Mouse (Mus musculus): ENCODE results near the gene Kcne1l. TPM values are rescaled to one million over a fixed set of nuclear protein-coding genes. Genes with fewer than 3 reads are reported as not detected.

Gene Kcne1l
- total RNA-seq (2021) = 100 to 1,000 TPM; 189 to 219 TPM
- long read RNA-seq, experiment 1, transcript Kcne1l-201 (1 exons, 1,543 nt) = major isoform, 230 of 230 reads
- long read RNA-seq, experiment 1, partial matches to known transcripts = 0 of 230 reads
- long read RNA-seq, experiment 1, other reads (novel, unspliced or antisense) = 0 of 230 reads
- long read RNA-seq, experiment 2, transcript Kcne1l-201 (1 exons, 1,543 nt) = major isoform, 274 of 274 reads
- long read RNA-seq, experiment 2, partial matches to known transcripts = 0 of 274 reads
- long read RNA-seq, experiment 2, other reads (novel, unspliced or antisense) = 0 of 274 reads

DNA sequence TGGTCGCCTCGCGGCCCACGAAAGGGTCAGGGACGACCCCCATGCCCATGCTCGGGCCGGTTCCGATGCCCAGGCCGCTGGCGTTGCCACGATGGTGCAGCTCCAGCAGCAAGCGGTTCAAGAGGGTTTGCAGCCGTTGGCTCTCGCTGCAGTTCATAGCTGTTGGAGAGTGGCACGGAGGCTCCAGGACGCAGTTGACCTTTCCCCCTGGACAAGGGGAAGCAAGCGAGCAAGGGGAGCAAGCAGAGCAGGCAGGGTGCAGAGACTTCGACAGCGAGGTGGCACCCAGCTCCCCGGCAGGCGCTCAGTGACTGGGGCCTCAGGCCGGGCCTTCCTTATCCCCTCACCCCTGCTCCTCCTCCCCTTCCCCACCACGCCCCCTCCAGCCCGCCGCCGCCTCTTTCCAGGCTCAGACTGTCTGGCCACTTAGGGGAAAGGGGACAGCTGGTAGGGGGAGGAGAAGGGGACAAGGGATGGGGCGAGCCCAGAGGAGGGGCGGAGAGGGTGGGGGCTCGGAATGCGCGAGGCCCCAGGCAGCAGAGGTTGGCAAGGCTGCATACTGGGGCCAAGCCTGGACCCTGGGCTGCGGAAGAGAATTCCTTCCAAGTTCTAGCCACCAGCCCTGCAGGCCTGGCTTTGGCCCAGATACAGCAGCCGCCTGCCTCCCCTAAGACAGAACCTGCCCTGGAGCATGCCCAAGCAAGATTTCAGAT is at the start of gene Kcne1l:
Gene Kcne1l, minus strand, starts transcription at position 426 of the 713 bp plus-strand sequence.
- DNase-seq = peak; percentile 9

DNA sequence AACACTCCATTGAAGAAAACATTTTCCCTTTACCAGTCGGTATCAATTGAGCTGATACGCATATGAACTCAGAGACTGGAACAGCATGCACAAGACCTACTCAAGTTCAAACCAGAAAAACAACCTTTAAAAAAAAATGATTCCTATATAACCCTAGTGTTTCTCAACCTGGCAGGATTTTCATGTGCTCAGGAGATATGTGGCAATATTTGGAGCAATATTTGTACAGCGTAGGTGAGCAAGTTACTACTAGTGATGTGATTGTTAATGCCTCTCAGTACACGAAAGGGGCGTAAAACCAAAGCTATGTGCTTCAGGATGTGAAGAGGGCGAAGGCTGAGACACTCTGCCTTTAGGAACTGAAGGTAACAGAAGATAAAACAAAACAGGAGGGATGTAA is 30.1 kb upstream of the Kcne1l start:
- no peak for DNase-seq

DNA sequence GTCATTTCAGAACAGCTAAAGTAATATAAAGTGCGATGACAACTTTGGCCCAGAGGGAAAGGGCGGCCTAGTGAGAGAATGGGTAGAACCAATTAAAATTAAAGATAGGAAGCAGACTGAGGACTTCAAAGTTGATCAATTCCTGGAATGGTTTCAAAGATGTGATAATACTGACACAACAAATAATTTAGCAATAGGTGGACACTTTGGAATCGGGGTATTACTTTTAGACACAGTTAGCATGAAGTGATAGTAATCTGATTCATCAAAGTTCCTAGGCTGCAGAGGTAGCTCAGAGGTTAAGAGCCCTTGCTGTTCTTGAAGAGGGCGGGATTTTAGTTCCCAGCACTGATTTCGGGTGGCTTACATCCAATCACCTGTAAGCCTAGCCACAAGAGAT is 29.4 kb upstream of the Kcne1l start:
- DNase-seq = no peak

DNA sequence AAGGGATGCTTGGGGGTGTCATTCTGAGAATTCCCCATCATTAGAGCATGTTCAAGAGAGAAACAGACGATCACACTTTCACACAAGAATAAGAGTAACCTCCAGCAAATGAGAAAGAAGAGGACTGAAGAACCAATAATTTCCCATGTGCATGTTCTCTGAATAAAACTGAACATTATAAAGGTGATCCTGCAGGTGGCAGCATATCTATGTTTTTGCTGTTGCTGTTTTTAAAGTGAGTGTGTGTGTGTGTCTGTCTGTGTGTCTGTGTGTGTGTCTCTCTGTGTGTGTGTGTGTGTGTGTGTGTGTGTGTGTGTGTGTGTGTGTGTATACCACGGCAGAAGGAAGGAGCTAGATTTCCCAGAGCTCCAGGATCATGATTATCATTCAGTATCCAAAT is 19.7 kb upstream of the Kcne1l start:
- DNase-seq = no peak

DNA sequence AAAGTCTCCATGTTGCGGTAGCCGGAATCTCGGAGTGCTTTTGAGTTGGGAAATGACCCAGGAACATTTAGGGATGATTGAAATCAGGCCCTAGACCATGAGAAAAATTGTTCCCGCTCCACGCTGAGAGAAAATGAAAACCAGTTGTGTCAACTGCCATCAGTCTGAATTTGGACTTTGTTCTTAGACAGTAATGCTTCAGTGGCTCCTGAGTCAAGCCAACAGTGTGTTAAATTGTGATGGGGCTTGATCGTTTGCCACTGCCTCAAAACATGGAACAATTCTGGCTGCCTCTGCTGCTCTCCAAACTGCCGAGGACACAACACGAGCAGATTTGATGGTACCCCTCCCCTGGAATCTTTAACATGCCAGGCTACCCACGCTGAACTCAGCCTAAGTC is 10.0 kb upstream of the Kcne1l start:
- DNase-seq = no peak

DNA sequence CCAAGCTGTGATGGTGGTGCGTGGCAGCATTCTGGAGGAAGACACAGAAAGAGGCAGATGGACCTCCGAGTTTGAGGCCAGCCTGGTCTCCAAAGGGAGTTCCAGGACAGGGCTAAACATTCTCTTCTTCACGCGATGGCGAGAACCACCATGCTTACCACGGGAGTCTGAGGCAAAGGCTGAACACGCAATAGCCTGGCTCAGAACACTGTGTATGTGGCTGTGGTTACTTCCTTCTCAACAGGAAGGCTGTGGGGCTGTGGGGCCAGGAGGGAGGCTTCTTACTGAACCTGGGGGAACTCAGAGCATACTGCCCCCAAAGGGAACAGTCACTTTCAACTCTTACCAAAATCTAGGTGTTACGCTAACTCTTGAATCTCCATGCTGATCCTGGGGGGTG is 9.2 kb upstream of the Kcne1l start:
- no peak for DNase-seq

DNA sequence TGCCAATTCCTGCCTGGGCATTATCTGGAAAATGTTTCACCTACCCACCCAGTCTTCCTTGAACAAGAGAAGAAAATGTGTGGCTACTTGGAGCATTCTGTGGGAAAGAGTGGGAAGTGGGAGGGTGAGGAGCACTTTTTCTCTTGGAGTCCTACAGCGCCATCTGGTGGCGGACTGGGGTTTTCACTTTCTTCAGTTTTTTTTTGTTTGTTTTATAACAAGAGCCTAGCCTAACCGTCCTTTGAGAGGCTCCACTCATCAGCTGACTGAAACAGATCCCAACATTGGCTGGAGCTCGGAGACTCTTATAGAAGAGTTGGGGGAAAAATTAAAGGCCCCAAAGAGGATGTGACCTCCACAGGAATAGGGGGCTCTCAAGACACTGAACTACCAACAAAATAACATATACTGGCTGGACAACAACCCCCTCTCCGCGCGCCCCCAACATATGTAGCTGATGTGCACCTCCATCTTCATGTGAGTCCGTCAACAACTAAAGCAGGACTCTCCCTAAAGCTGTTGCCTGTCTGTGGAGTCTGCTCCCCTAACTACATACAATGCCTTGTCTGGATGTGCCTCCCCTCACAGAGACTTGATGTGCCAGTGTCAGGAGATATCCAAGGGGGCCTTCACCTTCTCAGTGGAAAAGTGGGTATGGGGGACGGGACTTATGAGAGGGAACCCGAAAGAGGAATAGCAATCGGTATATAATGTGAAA is 8.4 kb upstream of the Kcne1l start:
- DNase-seq = peak; percentile 65

DNA sequence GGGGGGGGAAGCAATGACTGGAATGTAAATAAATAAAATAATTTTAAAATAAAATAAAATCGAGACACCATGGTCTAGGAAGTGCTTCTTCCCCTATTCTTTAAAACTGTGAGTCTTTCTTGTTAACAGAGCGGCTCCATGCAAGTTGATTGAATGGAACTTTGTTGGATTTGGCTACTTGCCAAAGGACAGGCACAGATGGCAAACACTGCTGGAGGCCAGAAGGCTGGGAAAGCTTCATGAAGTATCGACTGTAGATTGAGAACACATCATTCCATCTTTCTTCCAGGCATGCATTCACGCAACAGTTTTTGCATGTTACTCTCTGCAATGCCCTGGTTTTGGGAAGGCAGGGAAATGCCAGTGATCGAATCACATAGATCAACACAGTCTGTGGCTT is 4.3 kb upstream of the Kcne1l start:
- no peak for DNase-seq

DNA sequence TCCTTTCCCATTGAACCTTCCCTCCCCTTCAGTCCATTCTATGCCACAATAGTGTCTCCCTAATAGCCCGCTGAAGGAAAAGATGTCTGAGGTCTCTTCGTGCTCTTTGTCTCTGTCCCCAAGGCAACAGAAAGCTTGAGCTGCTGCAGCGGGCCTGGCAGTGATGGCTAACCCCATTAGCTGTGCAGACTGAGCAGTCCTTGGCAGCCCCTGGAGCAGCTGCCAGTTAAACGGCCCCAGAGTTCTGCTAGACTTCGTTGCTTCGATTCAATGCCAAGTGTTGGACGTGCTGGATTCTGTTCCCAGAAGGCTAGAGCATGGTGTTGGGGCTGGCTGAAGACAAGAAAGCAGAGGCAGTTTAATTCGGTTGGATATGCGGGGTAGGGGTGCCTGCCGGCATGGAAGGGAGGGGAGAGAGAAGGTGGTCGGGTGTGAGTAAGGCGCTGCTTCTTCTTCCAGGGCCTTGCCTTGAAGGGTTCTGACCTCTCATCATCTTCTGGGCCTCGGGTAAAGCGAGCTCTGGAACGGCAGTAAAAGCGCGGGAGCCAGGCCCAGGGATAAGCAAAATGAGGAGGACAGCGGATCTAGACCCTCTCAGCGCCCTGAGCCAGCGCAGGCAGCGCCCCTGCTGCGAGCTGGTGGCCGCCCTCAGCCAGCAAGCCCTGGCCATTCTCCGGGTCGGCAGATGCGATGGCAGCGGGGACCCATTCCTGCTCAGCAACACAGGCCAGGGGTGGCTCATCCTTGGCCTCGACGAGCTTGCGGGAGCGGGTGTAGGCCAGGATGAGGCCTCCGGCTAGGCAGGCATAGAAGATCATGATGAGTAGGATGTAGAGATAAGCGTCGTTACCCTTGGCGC is 855 bp downstream of the Kcne1l start:
- peak; percentile 10 for DNase-seq

DNA sequence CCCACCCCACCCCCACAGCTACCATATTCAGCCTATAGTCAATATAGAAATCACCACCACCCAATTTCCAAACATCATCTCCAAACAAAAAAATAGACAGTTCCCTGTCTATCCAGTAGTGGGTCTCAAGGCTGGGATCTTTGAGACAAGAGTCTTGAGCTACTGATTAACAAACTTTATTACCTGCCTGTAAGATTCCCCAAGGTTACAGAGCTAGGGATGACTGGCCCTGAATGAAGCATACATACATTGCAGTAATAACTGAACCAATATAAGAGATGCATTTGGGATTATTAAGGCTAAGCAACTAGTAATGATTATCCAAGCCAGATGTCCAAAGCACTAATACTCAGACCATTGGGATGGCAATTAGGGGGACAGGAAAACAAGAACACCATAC is 1.5 kb downstream of the Kcne1l start:
- DNase-seq = no peak

DNA sequence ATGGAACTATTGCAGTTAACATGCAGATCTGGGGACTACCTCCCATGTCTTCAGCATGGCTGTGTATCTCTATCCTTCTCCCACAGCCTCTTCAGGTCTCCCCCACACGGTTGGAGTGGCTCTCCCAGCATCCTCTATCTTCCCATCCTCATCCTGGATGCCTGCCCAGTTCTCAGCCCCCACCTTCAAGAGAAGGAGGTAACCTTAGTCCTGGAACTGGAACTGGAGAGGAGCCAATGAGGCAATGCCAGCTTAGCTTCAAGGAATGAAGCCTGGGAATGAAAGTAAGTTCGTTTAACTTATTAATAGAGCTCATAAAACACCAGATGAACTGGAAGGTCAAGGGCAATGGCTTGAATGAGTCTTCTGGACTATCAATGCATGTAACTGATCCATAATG is 2.6 kb downstream of the Kcne1l start:
- DNase-seq = peak; percentile 24

DNA sequence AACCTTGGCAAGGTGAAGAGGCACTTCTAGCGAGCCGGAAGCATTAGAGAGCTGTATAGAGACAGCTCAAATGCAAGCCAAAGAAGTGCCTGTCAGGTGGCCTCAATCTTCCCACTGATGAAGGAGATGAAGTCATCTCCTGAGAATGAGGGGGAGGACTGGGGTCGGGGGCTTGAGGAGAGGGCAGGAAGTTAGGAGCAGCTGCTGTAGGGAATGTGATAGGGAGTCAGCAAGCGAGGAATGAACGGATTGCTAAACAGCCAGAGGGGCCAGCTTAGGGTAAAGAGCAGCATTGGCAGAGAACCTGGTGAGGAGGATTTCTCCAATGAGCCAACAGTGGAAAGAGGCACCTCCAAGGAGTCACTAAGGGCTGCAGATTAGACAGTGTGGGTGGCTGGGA is 20.2 kb downstream of the Kcne1l start:
- DNase-seq = no peak

DNA sequence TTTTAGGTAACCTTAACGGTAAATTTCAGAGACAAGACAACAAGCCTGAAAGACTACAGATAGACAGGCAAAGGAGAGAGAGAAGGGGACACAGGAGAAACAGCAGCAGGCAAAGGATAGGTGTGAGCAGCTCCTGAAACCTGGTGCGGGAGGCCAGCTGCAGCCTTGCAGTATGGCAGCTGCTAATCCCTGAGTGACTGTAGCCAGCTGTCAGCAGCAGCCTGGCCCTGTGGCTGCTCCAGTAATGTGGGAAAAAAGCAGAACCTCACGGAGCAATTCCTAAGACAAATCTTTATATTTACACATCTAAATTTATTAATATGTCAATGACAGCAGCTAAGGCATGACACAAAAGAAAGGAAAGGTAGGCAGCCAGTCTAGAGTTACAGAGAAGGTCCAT is 29.5 kb downstream of the Kcne1l start:
- DNase-seq = no peak

DNA sequence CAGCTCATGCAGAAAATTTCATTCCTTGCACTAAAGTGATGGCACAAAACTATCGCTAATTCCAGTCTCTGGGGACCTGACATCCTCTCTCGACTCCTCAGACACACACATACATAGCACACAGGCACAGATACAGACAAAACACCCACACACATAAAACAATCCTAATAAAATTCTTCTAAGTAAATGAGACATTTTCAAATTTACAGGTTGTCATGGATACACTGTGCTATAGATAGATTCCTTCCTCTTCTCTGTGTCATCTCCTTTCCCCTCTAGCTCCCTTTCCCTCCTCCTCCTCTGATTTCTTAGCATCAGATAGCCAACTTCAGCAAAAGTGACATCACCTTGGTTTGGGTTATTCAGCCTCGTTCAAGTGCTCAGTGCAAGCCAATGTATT is 30.1 kb downstream of the Kcne1l start:
- DNase-seq = no peak

Other genes starting within 250 kb of the Kcne1l start
- gene Gucy2f, start 109.4 kb downstream of the Kcne1l start, total RNA-seq (2021) = not detected
- gene Nxt2, start 79.5 kb downstream of the Kcne1l start, total RNA-seq (2021) = 1 to 10 TPM; 3.8 to 4.4 TPM
- gene Acsl4, start 84.2 kb upstream of the Kcne1l start, total RNA-seq (2021) = 10 to 100 TPM; 29.9 to 35.2 TPM